In the genomic region with DNA sequence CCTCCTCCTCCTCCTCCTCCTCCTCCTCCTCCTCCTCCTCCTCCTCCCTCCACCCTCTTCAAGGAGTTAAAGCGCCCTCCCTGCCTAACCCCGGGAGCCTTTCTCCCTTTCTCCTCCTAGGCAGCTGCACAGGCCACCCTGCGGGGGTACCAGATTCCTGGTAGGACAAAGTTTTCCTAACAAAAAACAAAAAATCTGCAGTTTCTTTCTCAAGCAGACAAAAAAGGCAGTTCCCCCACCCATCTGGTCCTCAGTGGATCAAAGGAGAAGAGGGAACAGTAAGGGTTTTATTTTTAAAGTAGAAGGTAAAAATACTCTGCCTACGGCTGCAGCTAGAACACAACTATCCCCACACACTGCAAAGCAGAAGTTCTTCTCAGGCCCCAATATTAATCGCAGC, we compare ENCODE assay signal across 17 mouse cellular contexts.
DNase-seq lines count a peak whose midpoint lies in the region; ATAC-seq and TF ChIP-seq lines count a peak whose summit lies in the region.
"Had no signal": no experiment of that assay in that cellular context is flagged by ENCODE, and none has a peak within 500 bp of the region (broad histone marks: within the 10 kb centered on the region; RNA-seq: fewer than 3 reads in every experiment).

No protein-coding gene starts in this region.

- H3K4me2 ChIP-seq in forebrain, embryonic 13.5 days, result peak overlapping the region; percentile 62
- H3K4me2 ChIP-seq in forebrain, embryonic 11.5 days (ENCODE audit: low read depth, low read length, severe bottlenecking), result no peak overlapping the region
- H3K4me2 ChIP-seq in forebrain, postnatal 0 days (ENCODE audit: low read depth), result peak overlapping the region; percentile 63; the same call in 1 of the 2 replicates
- peak overlapping the region; percentile 58 for H3K4me2 ChIP-seq in midbrain, embryonic 13.5 days (replicated peaks)
- H3K4me2 ChIP-seq: heart, embryonic 13.5 days; limb, embryonic 12.5 days; liver, embryonic 13.5 days had no signal

- TF ChIP-seq CTCF in forebrain, postnatal 0 days (IDR thresholded peaks at IDR 0.05; ENCODE audit: low read depth), result no peak

- H3K27ac ChIP-seq in forebrain, embryonic 13.5 days, result no peak overlapping the region
- no peak overlapping the region for H3K27ac ChIP-seq in forebrain, embryonic 11.5 days (ENCODE audit: low read depth, low read length)
- no peak overlapping the region for H3K27ac ChIP-seq in forebrain, postnatal 0 days (ENCODE audit: low read depth, low read length)
- H3K27ac ChIP-seq in midbrain, embryonic 13.5 days, result no peak overlapping the region
- H3K27ac ChIP-seq: heart, embryonic 13.5 days; kidney, postnatal 0 days; limb, embryonic 12.5 days; liver, embryonic 13.5 days had no signal

- ATAC-seq in forebrain, embryonic 13.5 days, result no peak
- ATAC-seq in forebrain, embryonic 11.5 days (replicated peaks; ENCODE audit: low FRiP score), result no peak
- ATAC-seq in forebrain, postnatal 0 days, result no peak
- ATAC-seq in midbrain, embryonic 13.5 days, result no peak
- ATAC-seq: intestine, embryonic 16.5 days had no signal

- no peaks in the 10 kb centered on the region for H3K9me3 ChIP-seq in forebrain, embryonic 13.5 days (replicated peaks)
- no peaks in the 10 kb centered on the region for H3K9me3 ChIP-seq in forebrain, embryonic 11.5 days (ENCODE audit: control insufficient read depth, low read length)
- H3K9me3 ChIP-seq in forebrain, postnatal 0 days (ENCODE audit: low read length), result no peaks in the 10 kb centered on the region
- H3K9me3 ChIP-seq in midbrain, embryonic 13.5 days, result no peaks in the 10 kb centered on the region
- H3K9me3 ChIP-seq: heart, embryonic 13.5 days; limb, embryonic 12.5 days; liver, embryonic 13.5 days had no signal

- H3K36me3 ChIP-seq in forebrain, embryonic 13.5 days (ENCODE audit: poor library complexity, severe bottlenecking), result no peaks in the 10 kb centered on the region
- no peaks in the 10 kb centered on the region for H3K36me3 ChIP-seq in forebrain, embryonic 11.5 days (ENCODE audit: control insufficient read depth, insufficient read depth, low read length)
- H3K36me3 ChIP-seq in forebrain, postnatal 0 days (ENCODE audit: insufficient read depth), result no peaks in the 10 kb centered on the region
- H3K36me3 ChIP-seq in midbrain, embryonic 13.5 days, result no peaks in the 10 kb centered on the region
- H3K36me3 ChIP-seq: heart, embryonic 13.5 days; limb, embryonic 12.5 days; liver, embryonic 13.5 days had no signal

- H3K4me1 ChIP-seq in forebrain, embryonic 13.5 days, result peaks cover 18% of the 10 kb centered on the region
- H3K4me1 ChIP-seq in forebrain, embryonic 11.5 days (replicated peaks; ENCODE audit: control insufficient read depth, insufficient read depth, low read length), result peaks cover 9% of the 10 kb centered on the region; the same call in 1 of the 2 replicates
- H3K4me1 ChIP-seq in forebrain, postnatal 0 days (ENCODE audit: insufficient read depth), result peaks cover 28% of the 10 kb centered on the region
- H3K4me1 ChIP-seq in midbrain, embryonic 13.5 days (replicated peaks), result peaks cover 36% of the 10 kb centered on the region
- H3K4me1 ChIP-seq: liver, embryonic 13.5 days had no signal

- WGBS in forebrain, embryonic 13.5 days, result 18% methylated on average over 4 of the region's 5 CpGs
- WGBS in forebrain, embryonic 11.5 days, result 32% methylated on average over 3 of the region's 5 CpGs
- 36% methylated on average over 5 of the region's 5 CpGs for WGBS in forebrain, postnatal 0 days
- whole genome bisulfite sequencing in midbrain, embryonic 13.5 days, result 19% methylated on average over 5 of the region's 5 CpGs

- no peak for DNase-seq in forebrain, embryonic 11.5 days (ENCODE audit: low spot score)
- peak; percentile 54 for DNase-seq in brain, adult 2 months (ENCODE audit: low read depth, low spot score)
- DNase-seq in forebrain, postnatal 0 days, result no peak
- DNase-seq in retina, postnatal 1 day, result no peak
- no peak for DNase-seq in spleen, postnatal 14 days (ENCODE audit: low spot score in 2 of 2)
- DNase-seq in B cell, adult 2 months, result no peak
- DNase-seq: adrenal gland, postnatal 36 days; embryo, embryonic 11 days; heart, postnatal 36 days; liver, embryonic 13.5 days; right cerebral cortex, postnatal 14 days had no signal

- no peak overlapping the region for H3K4me3 ChIP-seq in forebrain, embryonic 13.5 days
- H3K4me3 ChIP-seq in forebrain, embryonic 11.5 days (ENCODE audit: low read depth, low read length), result no peak overlapping the region
- H3K4me3 ChIP-seq in forebrain, postnatal 0 days (ENCODE audit: low read depth, low read length), result no peak overlapping the region
- no peak overlapping the region for H3K4me3 ChIP-seq in midbrain, embryonic 13.5 days (replicated peaks)
- H3K4me3 ChIP-seq: heart, embryonic 13.5 days; limb, embryonic 12.5 days; liver, embryonic 13.5 days had no signal

- H3K9ac ChIP-seq in forebrain, embryonic 13.5 days, result peak overlapping the region; percentile 63; the same call in 1 of the 2 replicates
- H3K9ac ChIP-seq in forebrain, embryonic 11.5 days (ENCODE audit: low read length), result no peak overlapping the region
- no peak overlapping the region for H3K9ac ChIP-seq in forebrain, postnatal 0 days
- peak overlapping the region; percentile 7; the same call in 1 of the 2 replicates for H3K9ac ChIP-seq in midbrain, embryonic 13.5 days (replicated peaks)
- H3K9ac ChIP-seq: heart, embryonic 13.5 days; limb, embryonic 12.5 days; liver, embryonic 13.5 days had no signal

- no peaks in the 10 kb centered on the region for H3K27me3 ChIP-seq in forebrain, embryonic 13.5 days
- H3K27me3 ChIP-seq in forebrain, embryonic 11.5 days (ENCODE audit: control insufficient read depth, insufficient read depth, low read length), result no peaks in the 10 kb centered on the region
- H3K27me3 ChIP-seq in forebrain, postnatal 0 days (ENCODE audit: insufficient read depth, low read length), result no peaks in the 10 kb centered on the region
- H3K27me3 ChIP-seq in midbrain, embryonic 13.5 days, result no peaks in the 10 kb centered on the region
- H3K27me3 ChIP-seq: liver, embryonic 13.5 days had no signal

Comparison
In these comparisons a context has a peak if more than half of its experiments do, and no peak if none do; other contexts are left out.
1. H3K9ac ChIP-seq: peak in forebrain, embryonic 13.5 days (single experiment) and midbrain, embryonic 13.5 days (single experiment); none in forebrain, embryonic 11.5 days (single experiment) and forebrain, postnatal 0 days (single experiment).